Mouse (Mus musculus): ENCODE results near the gene Klhdc8b. TPM values are rescaled to one million over a fixed set of nuclear protein-coding genes. Genes with fewer than 3 reads are reported as not detected.

Klhdc8b gene
- total RNA-seq, 2 experiments from 2014 or later, result 21.7 to 29.6 TPM

GRCm38 (mm10) chr9:108453458-108453857 is 7.9 kb downstream of the Klhdc8b start:
- no peak for ATAC-seq (replicated peaks; ENCODE audit: low FRiP score, low TSS enrichment, poor library complexity, severe bottlenecking)

DNA sequence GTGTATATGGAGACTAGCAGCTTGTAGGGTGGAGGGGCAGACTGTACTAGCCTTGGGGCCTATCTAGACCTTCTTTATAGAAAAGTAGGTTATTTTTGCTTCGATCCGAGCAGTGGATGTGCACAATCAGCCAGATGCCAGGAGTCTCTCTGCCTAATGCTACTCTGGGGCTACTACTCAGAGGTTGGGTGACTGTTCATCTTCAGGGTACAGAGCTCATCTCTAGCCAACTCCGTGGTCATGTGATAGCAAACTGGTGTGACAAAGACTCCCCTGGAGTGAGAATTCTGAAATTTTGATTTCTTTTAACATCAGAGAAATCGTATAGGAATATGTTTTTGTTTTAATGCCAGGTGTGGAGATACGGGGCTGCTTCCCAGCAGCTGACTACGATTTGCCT is 8.5 kb downstream of the Klhdc8b start:
- peak; percentile 6; the same call in 1 of the 2 replicates for ATAC-seq (replicated peaks; ENCODE audit: low FRiP score, low TSS enrichment, poor library complexity, severe bottlenecking)

DNA sequence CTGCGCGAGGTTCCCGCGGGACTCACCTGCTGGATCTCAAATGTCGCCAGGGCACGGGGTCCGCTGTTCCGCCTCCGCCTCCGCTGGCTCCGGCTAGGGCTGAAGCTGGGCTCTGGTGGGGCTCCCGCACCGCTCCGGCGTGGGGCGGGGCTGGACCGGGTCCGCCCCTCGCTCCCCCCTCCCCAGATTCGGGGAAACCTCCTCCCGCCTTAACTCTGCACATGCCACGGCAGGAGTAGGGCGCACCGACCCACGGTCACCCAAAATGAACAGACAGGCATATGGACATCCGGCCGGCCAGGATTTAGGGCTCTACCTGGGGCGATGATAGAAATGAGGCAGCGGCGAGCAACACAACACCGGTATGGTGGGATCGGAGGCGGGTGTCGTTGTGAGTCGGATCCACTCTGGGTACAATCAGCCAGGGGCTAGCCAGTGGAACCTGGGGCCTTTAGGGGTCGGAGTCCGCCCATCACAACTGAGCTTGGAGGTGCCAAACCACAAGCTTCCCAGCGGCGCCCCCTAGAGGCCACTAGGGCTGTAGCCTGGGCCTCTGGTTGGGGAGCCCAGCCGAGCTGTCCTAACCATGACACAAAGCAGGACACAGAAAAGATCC is 9.0 kb downstream of the Klhdc8b start:
- peak; percentile 67 for ATAC-seq (replicated peaks; ENCODE audit: low FRiP score, low TSS enrichment, poor library complexity, severe bottlenecking)

- ATAC-seq (replicated peaks; ENCODE audit: low FRiP score, low TSS enrichment, poor library complexity, severe bottlenecking), result no peak
Measured at GRCm38 (mm10) chr9:108451519-108452160, 9.7 kb downstream of the Klhdc8b start.

DNA sequence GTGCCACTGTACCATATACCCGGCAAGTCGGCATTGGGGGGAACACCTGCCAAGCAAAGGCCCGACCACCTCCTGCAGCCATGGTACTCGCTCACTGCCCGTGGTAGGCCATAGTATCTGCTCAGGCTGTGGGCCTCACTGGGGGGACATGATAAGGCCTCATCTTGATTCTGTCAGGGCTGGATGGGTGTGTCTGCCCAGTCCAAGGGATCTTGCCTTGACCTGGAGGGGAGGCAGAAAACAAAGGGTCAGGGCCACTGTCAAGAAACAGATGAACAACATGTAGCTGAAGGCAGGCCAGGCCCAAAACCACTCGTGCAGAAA is 10.2 kb downstream of the Klhdc8b start:
- peak; percentile 15; the same call in 1 of the 2 replicates for ATAC-seq (replicated peaks; ENCODE audit: low FRiP score, low TSS enrichment, poor library complexity, severe bottlenecking)

DNA sequence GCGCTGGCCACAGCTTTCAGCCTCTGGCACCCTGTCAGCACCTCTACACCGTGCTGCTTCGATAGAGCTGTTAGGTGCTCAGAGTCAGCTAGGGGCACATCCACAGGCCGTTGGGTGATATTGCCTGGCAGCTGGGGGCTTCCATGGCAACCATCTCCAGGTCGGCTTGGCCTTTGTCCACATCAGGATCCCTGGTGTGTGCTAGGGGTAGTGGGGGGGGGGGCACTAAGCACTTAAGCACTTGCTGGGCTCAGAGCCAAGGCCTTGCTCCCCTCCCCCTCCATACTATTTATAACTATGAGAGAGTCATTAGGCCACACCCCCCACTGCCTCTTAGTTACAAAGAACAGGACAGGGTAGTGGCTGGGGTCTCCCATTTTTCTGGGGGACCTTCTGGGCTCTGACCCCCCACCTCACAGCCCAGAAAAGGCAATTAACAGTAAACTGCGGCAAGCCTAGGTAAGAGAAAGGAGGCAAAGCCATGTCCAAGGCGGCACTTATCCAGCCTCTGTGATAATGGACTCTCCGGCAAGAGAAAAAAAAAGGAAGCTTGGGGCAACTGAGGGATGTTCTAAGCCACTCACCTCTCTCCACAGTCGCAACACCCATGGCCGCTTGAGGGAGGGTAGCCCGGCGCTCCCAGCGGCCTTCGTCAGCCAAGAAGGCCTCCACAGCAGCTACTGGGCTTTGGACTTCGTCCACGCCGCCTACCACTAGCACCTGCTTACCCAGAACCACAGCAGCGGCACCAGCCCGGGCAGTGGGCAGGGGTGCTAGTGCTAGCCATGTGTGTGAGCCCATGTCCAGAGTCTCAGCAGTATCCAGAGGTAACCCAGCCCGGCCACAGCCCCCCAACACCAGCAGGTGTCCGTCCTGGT is 10.8 kb downstream of the Klhdc8b start:
- peak; percentile 36 for ATAC-seq (replicated peaks; ENCODE audit: low FRiP score, low TSS enrichment, poor library complexity, severe bottlenecking)

GRCm38 (mm10) chr9:108449860-108450259 is 11.5 kb downstream of the Klhdc8b start:
- ATAC-seq (replicated peaks; ENCODE audit: low FRiP score, low TSS enrichment, poor library complexity, severe bottlenecking), result no peak

- no peak for ATAC-seq (replicated peaks; ENCODE audit: low FRiP score, low TSS enrichment, poor library complexity, severe bottlenecking)
Measured at GRCm38 (mm10) chr9:108445125-108445524, 16.3 kb downstream of the Klhdc8b start.

GRCm38 (mm10) chr9:108441236-108441919 is 20.0 kb downstream of the Klhdc8b start:
- no peak for ATAC-seq (replicated peaks; ENCODE audit: low FRiP score, low TSS enrichment, poor library complexity, severe bottlenecking)

DNA sequence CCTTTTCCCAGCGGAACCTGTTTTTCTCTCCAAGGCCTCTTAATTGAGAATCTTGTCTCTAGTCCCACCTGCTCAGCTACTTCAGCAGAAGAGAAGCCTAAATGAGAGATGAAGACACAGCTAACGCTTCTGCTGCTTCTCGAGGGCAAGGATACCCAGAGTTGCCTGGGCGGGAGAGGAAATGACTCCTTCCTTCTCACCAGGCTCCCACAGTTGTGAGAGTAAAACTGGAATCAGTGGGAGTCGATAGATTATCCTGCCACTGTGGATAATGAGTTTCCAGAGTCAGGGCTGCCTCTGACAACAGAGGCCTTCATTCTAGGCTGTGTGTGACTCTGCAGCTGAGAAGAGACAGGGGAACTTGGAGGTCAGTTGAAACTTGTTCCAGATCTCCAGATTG is 20.9 kb downstream of the Klhdc8b start:
- ATAC-seq (replicated peaks; ENCODE audit: low FRiP score, low TSS enrichment, poor library complexity, severe bottlenecking), result no peak

- no peak for ATAC-seq (replicated peaks; ENCODE audit: low FRiP score, low TSS enrichment, poor library complexity, severe bottlenecking)
Measured at GRCm38 (mm10) chr9:108439176-108439575, 22.2 kb downstream of the Klhdc8b start.

DNA sequence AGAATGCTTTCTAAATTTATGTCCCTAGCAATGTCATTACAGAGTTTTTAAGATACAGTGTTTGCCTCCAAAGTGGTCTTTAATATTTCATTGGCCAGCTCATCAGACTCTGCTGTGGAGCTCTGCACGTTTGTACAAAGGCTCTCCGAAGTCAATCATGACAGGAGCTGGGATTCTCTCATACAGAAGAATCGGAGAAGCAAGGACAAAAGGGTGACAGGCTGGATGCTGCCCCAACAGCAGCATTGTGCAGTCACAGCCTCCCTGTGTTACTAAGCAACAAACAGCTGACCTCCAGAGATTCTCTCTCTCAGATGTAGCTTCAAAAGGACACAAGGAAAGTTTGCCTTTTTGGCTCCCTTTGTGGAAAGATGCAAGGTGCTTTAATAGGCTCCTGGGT is 25.2 kb downstream of the Klhdc8b start, which contains the start of gene BC048562:
Gene BC048562, plus strand, starts transcription at position 301 of the 400 bp plus-strand sequence.
- no peak for ATAC-seq (replicated peaks; ENCODE audit: low FRiP score, low TSS enrichment, poor library complexity, severe bottlenecking)

DNA sequence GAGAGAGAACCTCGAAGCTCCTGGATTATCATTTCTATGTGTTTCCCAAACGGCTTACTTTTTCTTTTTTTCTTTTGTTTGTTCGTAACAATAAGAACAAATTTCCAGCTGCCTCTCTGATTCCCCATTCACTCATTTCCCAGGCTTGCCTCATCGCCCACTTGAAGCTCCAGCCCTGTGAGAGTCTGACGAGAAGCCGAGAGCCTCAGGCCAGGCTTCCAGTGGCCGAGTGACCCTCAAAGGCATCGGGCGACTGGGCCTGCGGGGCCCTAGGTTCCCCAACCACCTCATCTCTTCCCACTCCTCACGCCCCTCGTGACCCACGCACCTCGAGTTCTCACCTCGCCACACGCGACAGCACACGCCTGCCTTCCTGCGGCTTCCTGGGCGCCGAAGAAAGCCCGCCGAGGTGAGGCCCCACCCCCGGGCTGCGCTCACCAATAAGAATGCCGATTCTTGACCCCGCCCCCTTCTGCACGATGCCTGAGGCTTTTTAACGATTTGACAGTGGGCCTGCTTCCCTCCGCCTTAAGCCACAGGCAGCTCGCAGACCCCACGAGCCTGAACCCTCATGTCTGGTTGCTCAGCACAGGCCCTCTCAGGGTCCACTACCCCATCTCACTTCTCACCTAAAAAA is 29.8 kb downstream of the Klhdc8b start:
- peak; percentile 75 for ATAC-seq (replicated peaks; ENCODE audit: low FRiP score, low TSS enrichment, poor library complexity, severe bottlenecking)

DNA sequence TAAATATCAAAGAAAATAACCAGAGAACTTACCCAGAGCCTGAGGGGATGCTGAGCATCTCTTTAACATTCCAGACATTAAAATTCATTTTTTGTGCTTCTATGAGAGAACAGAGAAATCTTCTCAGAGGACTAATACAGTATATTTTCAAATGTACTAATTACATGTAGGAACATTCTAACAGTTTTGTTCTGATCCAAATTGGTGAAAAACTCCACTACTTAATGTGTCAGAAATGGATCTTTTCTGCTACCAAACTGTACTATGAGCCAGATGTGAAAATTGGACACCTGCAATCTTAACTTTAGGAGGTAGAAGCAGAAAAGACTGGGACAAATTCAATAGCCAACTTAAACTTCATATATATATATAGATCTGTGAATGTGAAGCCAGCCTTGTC is 33.0 kb downstream of the Klhdc8b start, which contains the start of gene Ccdc36:
Gene Ccdc36, minus strand, starts transcription at position 101 of the 400 bp plus-strand sequence.
- no peak for ATAC-seq (replicated peaks; ENCODE audit: low FRiP score, low TSS enrichment, poor library complexity, severe bottlenecking)

DNA sequence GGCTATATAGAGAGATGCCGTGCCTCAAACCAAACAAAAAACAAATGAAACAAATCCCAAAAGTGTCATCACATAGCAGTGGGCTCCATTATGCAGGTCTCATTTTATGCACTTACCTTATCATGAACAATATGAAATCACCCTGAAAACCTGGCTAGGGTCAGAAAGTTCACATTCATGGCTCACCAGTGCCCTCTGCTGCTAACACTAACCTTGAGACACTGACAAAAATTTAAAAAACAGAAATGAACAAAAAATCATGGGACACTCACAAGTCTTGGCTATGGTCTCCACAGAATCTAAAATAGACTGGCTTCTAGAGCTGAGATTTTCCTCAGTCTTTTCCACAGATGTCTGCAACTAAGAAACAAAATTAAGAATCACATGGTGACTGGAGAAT is 49.2 kb downstream of the Klhdc8b start:
- 0 out of 2 replicates have a peak, but pooled peaks have one; percentile 47 for ATAC-seq (replicated peaks; ENCODE audit: low FRiP score, low TSS enrichment, poor library complexity, severe bottlenecking)

- ATAC-seq (replicated peaks; ENCODE audit: low FRiP score, low TSS enrichment, poor library complexity, severe bottlenecking), result no peak
Measured at GRCm38 (mm10) chr9:108411381-108411942, 49.9 kb downstream of the Klhdc8b start.

- ATAC-seq (replicated peaks; ENCODE audit: low FRiP score, low TSS enrichment, poor library complexity, severe bottlenecking), result no peak
Measured at GRCm38 (mm10) chr9:108409535-108409934, 51.8 kb downstream of the Klhdc8b start.

DNA sequence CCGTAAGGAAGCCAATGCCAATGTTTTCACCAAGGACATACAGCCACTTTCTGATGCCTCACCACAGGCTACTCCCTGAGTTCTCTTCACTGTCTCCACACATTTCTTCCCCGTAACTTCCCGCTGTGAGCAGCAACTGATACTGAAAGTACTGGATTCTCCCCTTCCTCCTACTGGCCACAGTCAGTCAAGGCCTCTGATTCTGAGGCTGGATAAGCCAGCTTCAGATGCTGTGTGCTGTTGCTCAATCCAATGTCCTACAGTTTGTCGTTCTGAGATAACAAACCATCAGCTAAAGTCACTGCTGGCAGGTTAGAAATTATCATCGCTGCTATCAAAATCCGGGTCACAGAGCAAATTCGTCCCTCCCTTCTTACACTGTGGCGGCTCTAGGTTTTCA is 56.9 kb downstream of the Klhdc8b start:
- peak; percentile 72 for ATAC-seq (replicated peaks; ENCODE audit: low FRiP score, low TSS enrichment, poor library complexity, severe bottlenecking)

DNA sequence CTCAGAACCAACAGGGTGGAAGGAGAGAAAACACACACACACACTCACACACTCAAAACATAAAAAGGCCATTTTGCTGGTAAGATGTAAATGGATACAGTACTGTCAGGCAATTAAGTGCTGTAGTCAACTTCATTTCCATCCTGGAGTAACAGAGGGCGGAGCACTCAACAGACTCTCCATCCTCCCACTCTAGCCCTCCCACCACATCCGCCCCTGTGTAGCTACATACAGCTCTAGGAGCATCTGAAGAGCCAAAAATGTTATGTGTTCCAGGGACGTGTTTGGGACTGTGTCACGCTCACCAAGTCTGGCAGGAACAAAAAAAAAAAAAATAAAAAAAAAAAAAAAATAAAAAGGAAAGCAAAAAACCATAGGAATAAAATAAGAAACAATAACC is 58.3 kb downstream of the Klhdc8b start:
- no peak for ATAC-seq (replicated peaks; ENCODE audit: low FRiP score, low TSS enrichment, poor library complexity, severe bottlenecking)
